Mouse (Mus musculus) bone marrow macrophage, adult 2 months (primary cell): ENCODE results near the gene Glmn.

ENCODE experiments used
- CTCF ChIP-seq: IDR thresholded peaks from 2 replicates; pipeline ENCODE4 v1.5.1; 2012; ENCODE audit warnings: low read depth, mild to moderate bottlenecking, low read length, moderate library complexity
- POLR2A ChIP-seq: IDR thresholded peaks from 2 replicates; pipeline ENCODE4 v1.6.1; 2012; ENCODE audit warnings: mild to moderate bottlenecking, low read depth, low read length, borderline replicate concordance

DNA sequence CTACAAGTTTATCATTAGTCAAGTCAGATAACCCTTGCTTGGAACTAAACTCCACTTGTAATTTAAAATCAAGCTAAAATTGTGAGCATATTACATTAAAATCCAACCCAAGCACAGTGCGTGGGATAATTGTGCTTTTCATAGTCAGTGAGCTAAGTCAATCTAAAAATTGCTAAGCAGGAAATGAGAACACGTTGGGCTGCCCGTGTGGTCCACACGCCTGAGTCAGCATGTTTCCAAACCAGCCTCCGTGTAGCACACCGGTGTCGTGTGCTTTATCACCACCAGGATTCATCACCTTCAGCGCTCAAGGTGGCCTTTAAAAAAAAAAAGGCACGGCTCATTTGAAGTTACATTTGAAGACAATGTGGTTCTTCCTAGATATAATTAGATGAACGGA is 73.4 kb downstream of the Glmn start:
- TF ChIP-seq POLR2A (no peak), CTCF (no peak)
